ENCODE assay signal across 9 mouse cellular contexts in genomic region chr3:31260329-31260963, GRCm38 (mm10). TPM values are rescaled to one million over a fixed set of nuclear protein-coding genes. Genes with fewer than 3 reads are reported as not detected.
DNase-seq lines count a peak whose midpoint lies in the region; ATAC-seq lines count a peak whose summit lies in the region.
"Had no signal": no experiment of that assay in that cellular context is flagged by ENCODE, and none has a peak within 500 bp of the region (broad histone marks: within the 10 kb centered on the region; RNA-seq: fewer than 3 reads in every experiment).

No protein-coding gene starts in this region.

- ATAC-seq in forebrain, embryonic 13.5 days, result peak; percentile 55

- no peak overlapping the region for H3K9ac ChIP-seq in forebrain, embryonic 13.5 days

- peak; percentile 91 for DNase-seq in 3T3-L1 (ENCODE audit: low read depth, low spot score)
- DNase-seq in NIH3T3 (ENCODE audit: low read depth), result peak; percentile 82
- peak; percentile 29 to 39 for DNase-seq in kidney, adult 8-10 months
- DNase-seq in mesoderm, embryonic 11.5 days (ENCODE audit: low read depth, low spot score), result peak; percentile 87
- no peak for DNase-seq in thymus, postnatal 0 days (ENCODE audit: low spot score)
- DNase-seq in left cerebral cortex, adult 9 months (ENCODE audit: low spot score in 2 of 2), result no peak
- DNase-seq in left cerebral cortex, postnatal 25 days (ENCODE audit: low spot score in 2 of 2), result no peak

- no peak overlapping the region for H3K4me2 ChIP-seq in forebrain, embryonic 13.5 days

- H3K27me3 ChIP-seq in forebrain, embryonic 13.5 days, result no peaks in the 10 kb centered on the region

- H3K36me3 ChIP-seq in forebrain, embryonic 13.5 days (ENCODE audit: poor library complexity, severe bottlenecking), result no peaks in the 10 kb centered on the region

- intact Hi-C loops in left cerebral cortex, postnatal 25 days (cut with DNase I), result no loop called here

- H3K4me1 ChIP-seq in forebrain, embryonic 13.5 days, result peaks cover 23% of the 10 kb centered on the region

- WGBS in forebrain, embryonic 13.5 days, result 10% methylated on average over 7 of the region's 7 CpGs

- H3K9me3 ChIP-seq in forebrain, embryonic 13.5 days (replicated peaks), result no peaks in the 10 kb centered on the region

- H3K4me3 ChIP-seq in forebrain, embryonic 13.5 days, result no peak overlapping the region

- no peak overlapping the region for H3K27ac ChIP-seq in forebrain, embryonic 13.5 days

RNA-seq across cellular contexts. Expression of gene Slc7a14, which starts 49.7 kb away (rescaled TPM):
- 1.5 and 1.7 TPM in 2 replicates for polyA plus RNA-seq in forebrain, embryonic 13.5 days (2015; fragmentation: Nextera tagmentation; extraction: Ambion mirVana)
- polyA plus RNA-seq in thymus, postnatal 0 days (2015; fragmentation: Nextera tagmentation; extraction: Ambion mirVana), result 0.01 and 0.04 TPM in 2 replicates
- 10 to 100 TPM; 52.1 to 52.6 TPM for total RNA-seq in left cerebral cortex, postnatal 25 days (2021)
- total RNA-seq: common myeloid progenitor, adult 5-6 weeks had no signal

Comparison
In these comparisons a context has a peak if more than half of its experiments do, and no peak if none do; other contexts are left out.
1. DNase-seq: peak in 3T3-L1 (single experiment), NIH3T3 (single experiment), kidney, adult 8-10 months (2 of 2) and mesoderm, embryonic 11.5 days (single experiment); none in thymus, postnatal 0 days (single experiment), left cerebral cortex, adult 9 months (0 of 2) and left cerebral cortex, postnatal 25 days (0 of 2).